ENCODE assay signal across 8 mouse cellular contexts in genomic region chr8:70892896-70893655, GRCm38 (mm10). TPM values are rescaled to one million over a fixed set of nuclear protein-coding genes. Genes with fewer than 3 reads are reported as not detected.
DNase-seq lines count a peak whose midpoint lies in the region; ATAC-seq and TF ChIP-seq lines count a peak whose summit lies in the region.

No protein-coding gene starts in this region.

- no peak for DNase-seq in heart, embryonic 10.5 days (ENCODE audit: low spot score)
- no peak for DNase-seq in heart, adult 8-10 months (ENCODE audit: low spot score)
- peak; percentile 21 for DNase-seq in forebrain, postnatal 0 days
- DNase-seq in midbrain, embryonic 11.5 days (ENCODE audit: low spot score, missing footprints) = peak; percentile 93
- no peak for DNase-seq in urinary bladder, postnatal 36 days (ENCODE audit: low spot score in 2 of 2)
- no peak for DNase-seq in thymus, postnatal 4 days
- DNase-seq in c-Kit-positive CD71-positive TER-119-positive erythroid progenitor cells, embryonic 14.5 days (ENCODE audit: low spot score) = no peak

- H3K27ac ChIP-seq in heart, embryonic 10.5 days = no peak overlapping the region
- no peak overlapping the region for H3K27ac ChIP-seq in forebrain, postnatal 0 days (ENCODE audit: low read depth, low read length)
- H3K27ac ChIP-seq in midbrain, embryonic 11.5 days (ENCODE audit: low read depth, low read length) = no peak overlapping the region

- no peaks in the 10 kb centered on the region for H3K9me3 ChIP-seq in heart, embryonic 10.5 days
- H3K9me3 ChIP-seq in E14TG2a.4 (ENCODE audit: low read length) = no peaks in the 10 kb centered on the region
- no peaks in the 10 kb centered on the region for H3K9me3 ChIP-seq in forebrain, postnatal 0 days (ENCODE audit: low read length)
- no peaks in the 10 kb centered on the region for H3K9me3 ChIP-seq in midbrain, embryonic 11.5 days (ENCODE audit: control insufficient read depth, low read length)

- peak overlapping the region; percentile 51 for H3K4me3 ChIP-seq in heart, embryonic 10.5 days
- H3K4me3 ChIP-seq in E14TG2a.4 (replicated peaks; ENCODE audit: low read length) = peak overlapping the region; percentile 76
- H3K4me3 ChIP-seq in forebrain, postnatal 0 days (ENCODE audit: low read depth, low read length) = 0 out of 2 replicates have a peak overlapping the region, but pooled peaks have one; percentile 0
- peak overlapping the region; percentile 22 for H3K4me3 ChIP-seq in midbrain, embryonic 11.5 days (ENCODE audit: low read depth, low read length)

- peaks cover 29% of the 10 kb centered on the region for H3K4me1 ChIP-seq in heart, embryonic 10.5 days
- H3K4me1 ChIP-seq in E14TG2a.4 (replicated peaks; ENCODE audit: low read depth, low read length) = peaks cover 63% of the 10 kb centered on the region
- H3K4me1 ChIP-seq in forebrain, postnatal 0 days (ENCODE audit: insufficient read depth) = peaks cover 4% of the 10 kb centered on the region; the same call in 1 of the 2 replicates
- H3K4me1 ChIP-seq in midbrain, embryonic 11.5 days (ENCODE audit: control insufficient read depth, insufficient read depth, low read length) = peaks cover 9% of the 10 kb centered on the region

- H3K36me3 ChIP-seq in heart, embryonic 10.5 days = peaks cover 36% of the 10 kb centered on the region
- H3K36me3 ChIP-seq in E14TG2a.4 (ENCODE audit: insufficient read depth, low read length) = peaks cover 32% of the 10 kb centered on the region
- peaks cover 27% of the 10 kb centered on the region for H3K36me3 ChIP-seq in forebrain, postnatal 0 days (ENCODE audit: insufficient read depth)
- H3K36me3 ChIP-seq in midbrain, embryonic 11.5 days (ENCODE audit: control insufficient read depth, insufficient read depth, low read length) = peaks cover 17% of the 10 kb centered on the region

- no peak overlapping the region for H3K4me2 ChIP-seq in forebrain, postnatal 0 days (ENCODE audit: low read depth)
- H3K4me2 ChIP-seq in midbrain, embryonic 11.5 days = peak overlapping the region; percentile 41

- no peak for TF ChIP-seq CTCF in E14TG2a.4 (conservative IDR thresholded peaks at IDR 0.05; ENCODE audit: low read length)
- TF ChIP-seq CTCF in forebrain, postnatal 0 days (IDR thresholded peaks at IDR 0.05; ENCODE audit: low read depth) = no peak

- 26% methylated on average over 20 of the region's 20 CpGs for WGBS in heart, embryonic 10.5 days
- 35% methylated on average over 20 of the region's 20 CpGs for WGBS in forebrain, postnatal 0 days
- 27% methylated on average over 20 of the region's 20 CpGs for WGBS in midbrain, embryonic 11.5 days

- peaks cover 67% of the 10 kb centered on the region for H3K27me3 ChIP-seq in heart, embryonic 10.5 days (ENCODE audit: insufficient read depth, poor library complexity, severe bottlenecking)
- H3K27me3 ChIP-seq in E14TG2a.4 (ENCODE audit: insufficient read depth, low read length) = peaks cover 46% of the 10 kb centered on the region
- H3K27me3 ChIP-seq in forebrain, postnatal 0 days (ENCODE audit: insufficient read depth, low read length) = peaks cover 25% of the 10 kb centered on the region
- peaks cover 36% of the 10 kb centered on the region for H3K27me3 ChIP-seq in midbrain, embryonic 11.5 days (ENCODE audit: control insufficient read depth, insufficient read depth, low read length)

- H3K9ac ChIP-seq in forebrain, postnatal 0 days = no peak overlapping the region
- H3K9ac ChIP-seq in midbrain, embryonic 11.5 days (ENCODE audit: low read length) = peak overlapping the region; percentile 54

- no peak for ATAC-seq in forebrain, postnatal 0 days
- ATAC-seq in midbrain, embryonic 11.5 days (ENCODE audit: low FRiP score) = no peak

RNA-seq across cellular contexts. Expression of gene Slc5a5, which starts 0.5 kb away (rescaled TPM):
- polyA plus RNA-seq in heart, embryonic 10.5 days (2016; fragmentation: Nextera tagmentation; extraction: Ambion mirVana) = 0.07 and 0.29 TPM in 2 replicates
- not detected for total RNA-seq in heart, adult 8-10 months (2022)
- total RNA-seq in forebrain, postnatal 0 days (2014; rRNA removed) = 1.5 and 2.2 TPM in 2 replicates
- polyA plus RNA-seq in forebrain, postnatal 0 days (2015; fragmentation: Nextera tagmentation; extraction: Ambion mirVana) = 2.4 and 3.6 TPM in 2 replicates
- polyA plus RNA-seq in midbrain, embryonic 11.5 days (2014; fragmentation: Nextera tagmentation; extraction: Ambion mirVana) = 0.61 and 0.77 TPM in 2 replicates

RNA-seq across cellular contexts. Expression of gene Rpl18a, which starts 4.1 kb away (rescaled TPM):
- polyA plus RNA-seq in heart, embryonic 10.5 days (2016; fragmentation: Nextera tagmentation; extraction: Ambion mirVana) = 2,378 and 2,634 TPM in 2 replicates
- total RNA-seq in heart, adult 8-10 months (2022) = 1,000 to 10,000 TPM in 2 of 4 experiments, 100 to 1,000 TPM in 2; 938 to 1,102 (median 988) TPM
- 1,945 and 2,194 TPM in 2 replicates for total RNA-seq in forebrain, postnatal 0 days (2014; rRNA removed)
- polyA plus RNA-seq in forebrain, postnatal 0 days (2015; fragmentation: Nextera tagmentation; extraction: Ambion mirVana) = 2,793 and 3,853 TPM in 2 replicates
- 2,833 and 3,086 TPM in 2 replicates for polyA plus RNA-seq in midbrain, embryonic 11.5 days (2014; fragmentation: Nextera tagmentation; extraction: Ambion mirVana)

RNA-seq across cellular contexts. Expression of gene Map1s, which starts 12.7 kb away (rescaled TPM):
- 49.6 and 58.4 TPM in 2 replicates for polyA plus RNA-seq in heart, embryonic 10.5 days (2016; fragmentation: Nextera tagmentation; extraction: Ambion mirVana)
- total RNA-seq in heart, adult 8-10 months (2022) = 10 to 100 TPM; 17.8 to 24.5 (median 20.6) TPM
- total RNA-seq in forebrain, postnatal 0 days (2014; rRNA removed) = 57.2 and 68.1 TPM in 2 replicates
- 52.7 and 63.9 TPM in 2 replicates for polyA plus RNA-seq in forebrain, postnatal 0 days (2015; fragmentation: Nextera tagmentation; extraction: Ambion mirVana)
- 31.2 and 35.4 TPM in 2 replicates for polyA plus RNA-seq in midbrain, embryonic 11.5 days (2014; fragmentation: Nextera tagmentation; extraction: Ambion mirVana)

RNA-seq across cellular contexts. Expression of gene Ccdc124, which starts 19.3 kb away (rescaled TPM):
- 120 and 143 TPM in 2 replicates for polyA plus RNA-seq in heart, embryonic 10.5 days (2016; fragmentation: Nextera tagmentation; extraction: Ambion mirVana)
- total RNA-seq in heart, adult 8-10 months (2022) = 10 to 100 TPM; 37.9 to 47.4 (median 45.7) TPM
- total RNA-seq in forebrain, postnatal 0 days (2014; rRNA removed) = 34.7 and 59.9 TPM in 2 replicates
- 161 and 175 TPM in 2 replicates for polyA plus RNA-seq in forebrain, postnatal 0 days (2015; fragmentation: Nextera tagmentation; extraction: Ambion mirVana)
- 161 and 166 TPM in 2 replicates for polyA plus RNA-seq in midbrain, embryonic 11.5 days (2014; fragmentation: Nextera tagmentation; extraction: Ambion mirVana)

RNA-seq across cellular contexts. Expression of gene Kcnn1, which starts 30.0 kb away (rescaled TPM):
- polyA plus RNA-seq in heart, embryonic 10.5 days (2016; fragmentation: Nextera tagmentation; extraction: Ambion mirVana) = 1.1 and 1.6 TPM in 2 replicates
- 10 to 100 TPM; 12.5 to 14.4 (median 13.2) TPM for total RNA-seq in heart, adult 8-10 months (2022)
- total RNA-seq in forebrain, postnatal 0 days (2014; rRNA removed) = 20.5 and 31.5 TPM in 2 replicates
- 9.4 and 9.8 TPM in 2 replicates for polyA plus RNA-seq in forebrain, postnatal 0 days (2015; fragmentation: Nextera tagmentation; extraction: Ambion mirVana)
- polyA plus RNA-seq in midbrain, embryonic 11.5 days (2014; fragmentation: Nextera tagmentation; extraction: Ambion mirVana) = 10.9 and 12.4 TPM in 2 replicates

Comparison
In these comparisons a context has a peak if more than half of its experiments do, and no peak if none do; other contexts are left out.
1. DNase-seq: peak in forebrain, postnatal 0 days (single experiment) and midbrain, embryonic 11.5 days (single experiment); none in heart, embryonic 10.5 days (single experiment), heart, adult 8-10 months (single experiment), urinary bladder, postnatal 36 days (0 of 2), thymus, postnatal 4 days (single experiment) and c-Kit-positive CD71-positive TER-119-positive erythroid progenitor cells, embryonic 14.5 days (single experiment).
2. H3K4me3 ChIP-seq: peak in every context shown above with its lines; median percentile 76 in E14TG2a.4; 51 in heart, embryonic 10.5 days; 22 in midbrain, embryonic 11.5 days; 0 in forebrain, postnatal 0 days.